Mouse (Mus musculus) heart, embryonic 11.5 days (tissue): ENCODE results near the gene Elmo3. TPM values are rescaled to one million over a fixed set of nuclear protein-coding genes. Genes with fewer than 3 reads are reported as not detected.

ENCODE experiments used
- ATAC-seq: fragments of 200-750 bp; cut with Nextera tagmentation; replicated peaks from 2 replicates; pipeline ENCODE4 v1.8.0; 2017; ENCODE audit warnings: moderate library complexity; ENCODE audit not compliant: insufficient number of reproducible peaks, low FRiP score, low TSS enrichment
- H3K27ac ChIP-seq: fragments of 300-500 bp; sonication (generic); 2 replicates; pipeline ENCODE4 v1.5.1; 2014; ENCODE audit warnings: mild to moderate bottlenecking, low read depth, low read length
- H3K27me3 ChIP-seq: fragments of 300-500 bp; sonication (generic); 2 replicates; pipeline ENCODE4 v1.6.1; 2014; ENCODE audit warnings: mild to moderate bottlenecking, low read length, mixed read lengths; ENCODE audit not compliant: control insufficient read depth, insufficient read depth
- H3K36me3 ChIP-seq: fragments of 300-500 bp; sonication (generic); 2 replicates; pipeline ENCODE4 v1.6.1; 2014; ENCODE audit warnings: mild to moderate bottlenecking, low read length, moderate library complexity, mixed read lengths; ENCODE audit not compliant: control insufficient read depth, insufficient read depth
- H3K4me1 ChIP-seq: fragments of 300-500 bp; sonication (generic); 2 replicates; pipeline ENCODE4 v1.6.1; 2014; ENCODE audit warnings: low read length; ENCODE audit not compliant: control insufficient read depth, insufficient read depth
- H3K4me2 ChIP-seq: fragments of 300-500 bp; sonication (generic); 2 replicates; pipeline ENCODE4 v1.6.1; 2014; ENCODE audit warnings: mild to moderate bottlenecking, moderate library complexity
- H3K4me3 ChIP-seq: fragments of 300-500 bp; sonication (generic); 2 replicates; pipeline ENCODE4 v1.5.1; 2014; ENCODE audit warnings: low read depth, low read length
- H3K9ac ChIP-seq: fragments of 300-500 bp; sonication (generic); 2 replicates; pipeline ENCODE4 v1.6.1; 2014; ENCODE audit warnings: mild to moderate bottlenecking, low read depth, low read length, moderate library complexity
- H3K9me3 ChIP-seq: fragments of 300-500 bp; sonication (generic); replicated peaks from 2 replicates; pipeline ENCODE4 v1.6.1; 2016; ENCODE audit warnings: low read length; ENCODE audit not compliant: control insufficient read depth
- WGBS: fragments of 180-500 bp; shearing (Covaris S2); extraction: QIAGEN DNeasy Blood & Tissue Kit; methylation state at CpG from one replicate; pipeline ENCODE4 v1.1.7; 2014; ENCODE audit not compliant: insufficient replicate concordance; 5-methylcytosine and 5-hydroxymethylcytosine counted together
- polyA plus RNA-seq: library from polyadenylated mRNA; unstranded; fragments of >200 nt; fragmentation: Nextera tagmentation; extraction: Ambion mirVana; gene quantifications from 2 replicates; pipeline ENCODE4 v1.2.1, GENCODE M21; 2014

Elmo3 gene
- polyA plus RNA-seq, 1 experiment from 2014 or later: 4.2 TPM

DNA sequence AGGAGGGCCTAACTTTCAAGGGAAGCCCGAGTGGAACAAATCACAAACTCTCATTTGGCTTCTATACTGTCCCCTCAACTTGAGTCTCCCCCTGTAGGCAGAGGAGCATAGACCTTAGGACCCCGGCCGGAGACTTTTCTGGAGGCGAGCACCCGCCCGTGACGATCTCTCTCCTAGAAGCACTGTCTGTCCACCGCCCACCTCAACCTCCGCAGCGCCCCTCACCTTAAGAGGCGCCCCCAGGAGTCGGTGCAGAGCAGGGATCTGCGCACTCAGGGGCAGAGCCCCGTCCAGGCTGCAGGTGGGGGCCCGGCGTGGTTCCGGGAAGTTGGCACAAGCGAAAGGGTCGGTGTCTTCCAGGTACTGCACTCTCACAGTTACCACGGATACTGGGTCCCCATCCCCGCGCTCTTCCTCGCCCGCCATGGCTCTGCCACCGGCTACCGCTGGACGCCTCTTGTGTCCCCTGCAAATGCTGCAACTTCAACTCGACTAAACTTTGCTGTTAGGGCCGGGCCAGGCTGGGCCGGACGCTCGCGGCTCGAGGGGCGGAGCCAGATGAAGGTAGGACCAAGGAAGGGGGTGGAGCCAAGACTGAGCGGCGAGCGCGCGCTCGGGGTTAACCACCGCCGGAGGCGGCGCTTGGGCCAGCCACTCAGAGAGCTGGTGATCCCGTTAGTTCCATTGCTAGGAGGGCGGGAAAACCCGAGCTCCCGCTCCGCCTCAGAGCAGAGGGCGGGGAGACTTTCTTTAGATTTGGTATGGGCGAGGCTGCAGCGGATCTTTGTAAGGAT lies 42.2 kb downstream of the Elmo3 start, which contains the start of gene Fhod1:
Gene Fhod1 (minus strand): TSS at position 526 of the 794 bp plus-strand sequence.
- Histone ChIP-seq H3K27ac (peak within 1 kb of the TSS; percentile 91), H3K9me3 (no peaks in the 10 kb centered on the region), H3K4me1 (peaks cover 37% of the 10 kb centered on the region), H3K9ac (peak within 1 kb of the TSS; percentile 82), H3K4me3 (peak within 1 kb of the TSS; percentile 78), H3K27me3 (no peaks in the 10 kb centered on the region), H3K4me2 (peak within 1 kb of the TSS; percentile 98), H3K36me3 (no peaks in the 10 kb centered on the region)
- peak; percentile 84 for ATAC-seq
- under 1% methylated on average over 53 of the region's 53 CpGs for WGBS

GRCm38 (mm10) chr8:105348450-105349095 lies 43.2 kb downstream of the Elmo3 start, which contains the start of gene Slc9a5:
Slc9a5 (plus strand) TSS chr8:105348843.
- Histone ChIP-seq H3K4me2 (peak within 1 kb of the TSS; percentile 98), H3K9me3 (no peaks in the 10 kb centered on the region), H3K36me3 (no peaks in the 10 kb centered on the region), H3K4me1 (peaks cover 35% of the 10 kb centered on the region), H3K27me3 (no peaks in the 10 kb centered on the region), H3K4me3 (peak within 1 kb of the TSS; percentile 78), H3K27ac (peak within 1 kb of the TSS; percentile 91), H3K9ac (peak within 1 kb of the TSS; percentile 82)
- WGBS: 1% methylated on average over 34 of the region's 34 CpGs
- no peak for ATAC-seq

DNA sequence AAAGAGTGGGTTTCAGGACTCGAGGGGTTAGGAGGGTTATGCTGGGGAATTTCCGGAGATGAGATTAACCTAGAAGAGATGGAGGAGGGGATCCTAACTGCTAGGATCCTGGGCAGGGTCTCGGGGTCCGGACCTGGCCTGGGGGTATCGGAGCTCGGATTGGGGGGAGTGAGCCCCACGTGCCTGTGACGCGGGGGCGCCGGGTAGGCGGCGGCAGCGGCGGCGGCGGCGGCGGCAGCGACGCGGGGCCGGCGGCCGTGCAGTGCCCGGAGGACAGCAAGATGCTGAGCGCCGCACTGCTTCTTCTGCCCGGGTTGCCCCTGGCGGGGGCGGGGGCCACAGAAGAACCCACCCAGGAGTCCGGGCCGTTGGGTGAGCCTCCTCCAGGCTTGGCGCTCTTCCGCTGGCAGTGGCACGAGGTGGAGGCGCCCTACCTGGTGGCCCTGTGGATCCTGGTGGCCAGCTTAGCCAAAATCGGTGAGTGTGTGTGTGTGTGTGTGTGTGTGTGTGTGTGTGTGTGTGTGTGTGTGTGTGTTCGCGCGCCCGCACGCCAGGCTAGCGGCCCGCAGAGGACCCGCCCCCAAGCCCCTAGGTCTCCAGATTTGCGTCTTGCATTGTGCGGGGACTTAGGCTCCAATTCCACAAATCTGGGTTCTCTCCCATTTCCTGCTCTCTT lies 43.8 kb downstream of the Elmo3 start:
- Histone ChIP-seq H3K9ac (peak overlapping the region; percentile 72), H3K4me1 (peaks cover 33% of the 10 kb centered on the region), H3K27me3 (no peaks in the 10 kb centered on the region), H3K9me3 (no peaks in the 10 kb centered on the region), H3K4me2 (peak overlapping the region; percentile 98), H3K36me3 (no peaks in the 10 kb centered on the region), H3K27ac (no peak overlapping the region), H3K4me3 (peak overlapping the region; percentile 78)
- under 1% methylated on average over 42 of the region's 48 CpGs for WGBS
- no peak for ATAC-seq

DNA sequence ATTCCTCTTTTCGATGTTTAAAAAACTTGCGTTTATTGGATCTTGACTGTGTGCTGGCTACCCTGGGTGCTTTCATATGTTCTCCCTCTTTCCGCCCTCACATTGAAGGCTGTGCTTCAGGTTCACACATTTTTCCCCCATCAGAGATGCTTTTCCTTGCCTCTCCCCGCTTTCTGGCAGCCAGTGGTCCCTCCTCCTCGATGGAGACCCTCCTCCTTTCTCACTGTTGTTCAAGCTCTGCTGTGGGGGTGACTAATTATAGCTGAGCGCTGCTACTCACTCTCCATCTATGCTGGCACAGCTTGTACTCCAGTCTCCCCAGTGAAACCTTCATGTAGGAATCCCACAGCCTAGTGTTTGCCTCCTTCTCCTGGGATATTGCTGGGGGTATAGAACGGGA lies 44.8 kb downstream of the Elmo3 start:
- Histone ChIP-seq H3K27ac (no peak overlapping the region), H3K4me3 (no peak overlapping the region), H3K9ac (no peak overlapping the region), H3K36me3 (no peaks in the 10 kb centered on the region), H3K9me3 (no peaks in the 10 kb centered on the region), H3K4me1 (peaks cover 26% of the 10 kb centered on the region), H3K4me2 (peak overlapping the region; percentile 98), H3K27me3 (no peaks in the 10 kb centered on the region)
- no peak for ATAC-seq
- WGBS: 29% methylated on average over 7 of the region's 7 CpGs

GRCm38 (mm10) chr8:105353583-105354135 lies 48.3 kb downstream of the Elmo3 start:
- no peak for ATAC-seq
- Histone ChIP-seq H3K9ac (no peak overlapping the region), H3K9me3 (no peaks in the 10 kb centered on the region), H3K36me3 (0 out of 2 replicates have a peak, but pooled peaks cover 2% of the 10 kb centered on the region), H3K4me2 (no peak overlapping the region), H3K27ac (no peak overlapping the region), H3K4me1 (peaks cover 15% of the 10 kb centered on the region), H3K4me3 (no peak overlapping the region), H3K27me3 (no peaks in the 10 kb centered on the region)
- 71% methylated on average over 8 of the region's 8 CpGs for WGBS

- Histone ChIP-seq H3K4me2 (no peak overlapping the region), H3K9me3 (no peaks in the 10 kb centered on the region), H3K4me3 (no peak overlapping the region), H3K27ac (no peak overlapping the region), H3K9ac (no peak overlapping the region), H3K36me3 (0 out of 2 replicates have a peak, but pooled peaks cover 2% of the 10 kb centered on the region), H3K4me1 (peaks cover 15% of the 10 kb centered on the region), H3K27me3 (no peaks in the 10 kb centered on the region)
- 88% methylated on average over 4 of the region's 4 CpGs for WGBS
- no peak for ATAC-seq
These were observed 49.1 kb downstream of the Elmo3 start for GRCm38 (mm10) chr8:105354549-105354948.

DNA sequence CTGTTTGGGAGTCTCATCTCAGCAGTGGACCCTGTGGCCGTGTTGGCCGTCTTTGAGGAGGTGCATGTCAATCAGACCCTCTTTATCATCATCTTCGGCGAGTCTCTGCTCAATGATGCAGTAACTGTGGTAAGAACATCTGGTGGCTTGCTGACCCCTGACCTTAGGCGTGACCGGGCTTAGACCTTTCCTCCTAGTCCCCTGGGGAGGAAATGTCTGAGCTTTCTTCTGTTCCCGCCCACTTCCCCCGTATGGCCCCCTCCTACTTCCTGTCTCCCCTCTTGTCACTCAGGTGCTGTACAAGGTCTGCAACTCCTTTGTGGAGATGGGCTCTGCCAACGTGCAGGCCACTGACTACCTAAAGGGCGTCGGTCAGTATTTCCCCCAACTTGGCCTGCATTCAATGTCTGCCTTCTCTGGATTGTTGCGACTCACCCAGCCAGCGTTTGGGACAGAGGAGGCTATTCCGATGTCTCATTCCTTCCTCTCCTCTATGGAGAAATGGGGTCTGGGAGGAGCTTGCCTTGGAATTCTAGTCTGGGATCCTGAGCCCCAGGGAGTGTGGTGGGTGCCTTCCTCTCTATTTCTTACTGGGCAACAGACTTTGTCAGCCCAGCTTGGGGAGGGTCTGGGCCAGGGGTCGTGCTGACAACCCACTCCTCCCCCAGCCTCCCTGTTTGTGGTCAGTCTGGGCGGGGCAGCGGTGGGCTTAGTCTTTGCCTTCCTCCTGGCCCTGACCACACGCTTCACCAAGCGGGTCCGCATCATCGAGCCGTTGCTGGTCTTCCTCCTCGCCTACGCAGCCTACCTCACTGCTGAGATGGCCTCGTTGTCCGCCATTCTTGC lies 50.0 kb downstream of the Elmo3 start:
- H3K4me1 ChIP-seq: peaks cover 6% of the 10 kb centered on the region
- H3K27ac ChIP-seq: no peak overlapping the region
- H3K4me2 ChIP-seq: no peak overlapping the region
- ATAC-seq: peak; percentile 12; the same call in 1 of the 2 replicates
- no peaks in the 10 kb centered on the region for H3K9me3 ChIP-seq
- no peaks in the 10 kb centered on the region for H3K27me3 ChIP-seq
- no peak overlapping the region for H3K9ac ChIP-seq
- H3K36me3 ChIP-seq: 0 out of 2 replicates have a peak, but pooled peaks cover 2% of the 10 kb centered on the region
- no peak overlapping the region for H3K4me3 ChIP-seq
- WGBS: 63% methylated on average over 26 of the region's 26 CpGs
